Mouse (Mus musculus): ENCODE data around the gene Cntn2. TPM values are rescaled to one million over a fixed set of nuclear protein-coding genes. Genes with fewer than 3 reads are reported as not detected.

The Cntn2 gene
- polyA plus RNA-seq, 1 experiment from 2014 or later, result 0.94 TPM

DNA sequence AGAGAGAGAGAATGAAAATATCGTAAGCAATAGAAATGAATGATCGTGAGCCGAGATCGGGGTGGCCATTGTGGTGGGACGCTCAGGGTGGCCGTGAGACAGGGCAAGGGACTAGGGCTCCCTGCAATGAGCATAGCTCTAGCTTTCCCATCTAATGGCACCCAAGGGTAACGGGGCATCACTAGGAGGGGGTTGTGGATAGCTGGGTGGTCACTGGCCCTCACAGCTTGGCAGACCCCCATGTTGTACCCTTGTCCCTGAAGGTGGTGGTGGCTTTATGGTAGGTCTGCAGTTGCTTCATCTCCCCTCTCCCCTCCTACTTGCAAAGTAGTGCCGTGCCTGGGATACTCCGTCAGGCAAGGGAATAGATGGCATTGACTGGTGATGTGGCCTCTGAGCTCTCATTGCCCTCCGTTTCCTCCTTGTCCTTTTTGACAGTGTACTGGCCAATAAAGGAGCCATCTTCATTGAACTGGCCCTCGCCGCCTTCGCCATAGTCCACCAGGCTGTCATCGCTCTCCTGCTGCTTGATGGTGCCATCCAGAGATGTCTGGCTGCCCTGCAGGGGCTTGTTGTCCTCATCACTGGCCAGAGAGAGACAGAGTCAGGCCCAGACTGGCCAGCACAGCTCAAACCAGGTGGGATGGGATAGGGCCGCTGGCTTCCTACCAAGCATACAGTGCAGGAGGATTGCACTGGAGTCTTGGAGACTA lies 27.2 kb upstream of the Cntn2 start:
- WGBS, result 95% methylated on average over 15 of the region's 15 CpGs
- H3K9me3 ChIP-seq (replicated peaks), result no peaks in the 10 kb centered on the region

DNA sequence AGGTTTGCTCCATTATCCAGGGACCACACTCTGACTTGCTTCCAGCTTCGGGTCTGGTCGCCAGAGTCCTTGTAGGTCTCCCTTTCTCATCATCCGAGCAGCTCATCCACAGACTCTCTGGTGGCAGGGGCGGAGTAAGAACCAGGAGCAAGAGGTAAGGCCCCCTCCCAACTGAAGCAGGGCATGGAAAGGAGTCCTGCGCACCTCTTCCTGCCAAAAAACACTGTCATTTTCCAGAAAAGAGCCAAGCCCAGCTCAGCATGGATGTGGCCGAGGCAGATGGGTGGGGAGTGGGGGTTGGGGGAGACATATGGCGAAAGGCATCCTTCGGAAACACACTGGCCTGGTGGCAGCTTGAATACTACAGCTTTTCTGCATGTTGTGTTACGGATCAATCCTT lies 26.5 kb upstream of the Cntn2 start:
- no peak overlapping the region for H3K4me3 ChIP-seq
- no peak overlapping the region for H3K27ac ChIP-seq
- H3K9me3 ChIP-seq (replicated peaks), result no peaks in the 10 kb centered on the region
- H3K36me3 ChIP-seq, result no peaks in the 10 kb centered on the region
- peaks cover 34% of the 10 kb centered on the region; the same call in 1 of the 2 replicates for H3K27me3 ChIP-seq (ENCODE audit: low read depth, poor library complexity, severe bottlenecking)
- whole genome bisulfite sequencing, result 82% methylated on average over 9 of the region's 9 CpGs
- no peaks in the 10 kb centered on the region for H3K4me1 ChIP-seq
- no peak for DNase-seq (ENCODE audit: low spot score)

More for the DNA sequence above, 27.2 kb upstream of the Cntn2 start:
- no peak overlapping the region for H3K4me3 ChIP-seq
- H3K4me1 ChIP-seq, result no peaks in the 10 kb centered on the region
- DNase-seq (ENCODE audit: low spot score), result no peak
- peaks cover 28% of the 10 kb centered on the region; the same call in 1 of the 2 replicates for H3K27me3 ChIP-seq (ENCODE audit: low read depth, poor library complexity, severe bottlenecking)
- H3K27ac ChIP-seq, result no peak overlapping the region
- no peaks in the 10 kb centered on the region for H3K36me3 ChIP-seq

DNA sequence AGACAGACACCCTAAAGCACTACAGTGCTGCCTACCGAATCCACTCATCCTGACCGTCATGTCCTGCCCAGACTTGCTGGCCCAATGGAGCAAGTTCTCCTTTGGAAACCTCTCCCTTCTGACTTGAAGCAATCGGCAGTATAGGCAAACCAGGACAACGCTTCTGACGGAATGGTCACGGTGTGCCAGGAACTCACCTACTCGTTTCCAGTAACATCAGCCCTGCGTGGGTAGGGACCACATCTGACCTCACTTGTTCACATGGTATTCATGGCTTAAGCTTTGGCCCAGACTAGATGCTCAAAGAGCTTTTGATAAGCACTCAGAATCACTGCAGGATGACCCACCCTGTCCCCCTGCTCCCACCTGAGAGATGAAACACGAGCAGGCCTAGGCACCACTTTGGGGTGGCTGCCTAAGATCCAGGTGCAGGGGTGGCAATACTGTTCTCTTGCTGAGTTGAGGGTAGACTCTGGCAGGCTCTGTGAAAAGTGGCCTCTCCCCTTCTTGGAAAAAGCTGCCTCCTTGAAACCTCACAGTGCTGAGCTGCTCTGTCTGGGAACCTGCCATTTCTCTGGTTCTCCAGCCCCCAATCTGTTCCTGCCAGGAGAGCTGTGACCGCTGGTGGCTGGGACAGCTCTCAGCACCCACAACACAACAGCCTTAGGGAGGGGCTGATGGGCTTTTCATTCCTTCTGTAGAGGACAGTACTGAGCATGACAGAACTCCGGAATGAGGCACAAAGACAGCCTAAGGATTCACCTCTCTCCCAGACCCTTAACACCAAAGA lies 24.5 kb upstream of the Cntn2 start:
- no peak overlapping the region for H3K4me3 ChIP-seq
- WGBS, result 82% methylated on average over 11 of the region's 11 CpGs
- no peaks in the 10 kb centered on the region for H3K9me3 ChIP-seq (replicated peaks)
- H3K36me3 ChIP-seq, result no peaks in the 10 kb centered on the region
- DNase-seq (ENCODE audit: low spot score), result no peak
- no peak overlapping the region for H3K27ac ChIP-seq
- H3K27me3 ChIP-seq (ENCODE audit: low read depth, poor library complexity, severe bottlenecking), result peaks cover 38% of the 10 kb centered on the region; the same call in 1 of the 2 replicates
- peaks cover under 1% of the 10 kb centered on the region; the same call in 1 of the 2 replicates for H3K4me1 ChIP-seq

DNA sequence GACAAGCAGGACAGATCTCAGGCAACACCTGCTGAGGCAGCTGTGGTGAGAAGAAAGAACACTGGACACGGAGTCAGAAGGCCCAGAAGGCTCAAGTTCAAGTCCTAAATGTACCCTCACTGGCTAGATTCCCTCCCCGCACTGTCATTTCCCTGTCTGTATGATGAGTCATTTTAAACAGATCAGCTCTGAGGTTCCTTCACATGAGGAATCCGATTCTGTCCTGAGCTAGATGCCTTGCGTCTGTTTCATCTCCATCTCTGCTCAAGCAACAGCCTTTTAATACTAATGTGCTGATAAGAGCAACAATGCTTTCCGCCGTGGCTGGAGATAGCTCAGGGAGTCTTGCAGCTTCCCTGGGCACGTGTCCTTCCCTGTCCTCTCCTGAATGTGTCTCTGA lies 22.7 kb upstream of the Cntn2 start:
- peaks cover 8% of the 10 kb centered on the region for H3K4me1 ChIP-seq
- DNase-seq (ENCODE audit: low spot score), result no peak
- peaks cover 54% of the 10 kb centered on the region for H3K27me3 ChIP-seq (ENCODE audit: low read depth, poor library complexity, severe bottlenecking)
- H3K9me3 ChIP-seq (replicated peaks), result no peaks in the 10 kb centered on the region
- H3K27ac ChIP-seq, result no peak overlapping the region
- H3K4me3 ChIP-seq, result no peak overlapping the region
- no peaks in the 10 kb centered on the region for H3K36me3 ChIP-seq
- WGBS, result 78% methylated on average over 7 of the region's 7 CpGs

DNA sequence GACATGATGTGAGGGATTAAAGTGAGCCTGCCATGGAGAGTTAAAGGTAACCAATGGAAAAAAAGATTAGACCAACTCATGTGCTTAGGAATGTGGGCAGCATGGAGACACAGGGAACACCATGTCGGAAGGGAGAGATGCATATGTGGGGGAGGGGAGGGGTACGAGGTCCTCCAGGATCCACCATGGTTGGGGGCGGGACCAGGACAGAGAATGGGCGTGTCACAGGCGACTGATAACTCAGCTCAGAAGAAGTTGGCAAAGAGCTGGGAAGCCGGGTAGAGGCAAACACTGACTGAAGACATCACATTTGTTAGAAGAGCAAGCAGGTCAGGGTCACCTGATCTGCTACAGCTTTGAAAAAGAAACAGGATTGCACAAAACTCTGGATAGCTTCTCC lies 21.9 kb upstream of the Cntn2 start:
- Histone ChIP-seq H3K27me3 (ENCODE audit: low read depth, poor library complexity, severe bottlenecking) (peaks cover 62% of the 10 kb centered on the region), H3K27ac (no peak overlapping the region), H3K9me3 (replicated peaks) (no peaks in the 10 kb centered on the region), H3K4me3 (no peak overlapping the region), H3K4me1 (peaks cover 8% of the 10 kb centered on the region), H3K36me3 (no peaks in the 10 kb centered on the region)
- no peak for DNase-seq (ENCODE audit: low spot score)
- 42% methylated on average over 6 of the region's 6 CpGs for WGBS

DNA sequence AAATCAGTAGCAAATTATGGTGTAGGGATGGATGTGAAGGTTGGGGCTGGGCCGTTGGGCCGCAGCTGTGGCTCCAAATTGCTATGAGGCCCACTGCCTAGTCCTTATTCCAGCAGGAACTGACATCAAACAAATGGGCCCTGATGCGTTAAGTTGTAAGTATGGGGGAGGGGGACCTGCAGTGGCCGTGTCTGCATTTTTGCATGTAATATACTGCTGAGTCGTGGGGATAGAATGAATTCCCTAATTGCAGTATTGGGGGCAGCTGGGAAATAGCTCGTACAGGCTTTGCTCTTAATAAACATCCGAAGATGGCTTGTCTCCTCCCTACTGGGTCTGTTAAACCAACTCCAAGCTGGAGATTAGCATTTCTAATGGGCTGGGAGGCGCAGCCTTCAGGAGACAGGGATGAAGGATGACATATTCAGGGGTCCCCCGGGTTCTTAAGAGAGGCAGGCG lies 19.3 kb upstream of the Cntn2 start:
- Histone ChIP-seq H3K9me3 (replicated peaks) (no peaks in the 10 kb centered on the region), H3K27ac (no peak overlapping the region), H3K36me3 (no peaks in the 10 kb centered on the region), H3K4me1 (peaks cover 23% of the 10 kb centered on the region), H3K4me3 (no peak overlapping the region), H3K27me3 (ENCODE audit: low read depth, poor library complexity, severe bottlenecking) (peaks cover 78% of the 10 kb centered on the region)
- no peak for DNase-seq (ENCODE audit: low spot score)
- 15% methylated on average over 10 of the region's 10 CpGs for WGBS

DNA sequence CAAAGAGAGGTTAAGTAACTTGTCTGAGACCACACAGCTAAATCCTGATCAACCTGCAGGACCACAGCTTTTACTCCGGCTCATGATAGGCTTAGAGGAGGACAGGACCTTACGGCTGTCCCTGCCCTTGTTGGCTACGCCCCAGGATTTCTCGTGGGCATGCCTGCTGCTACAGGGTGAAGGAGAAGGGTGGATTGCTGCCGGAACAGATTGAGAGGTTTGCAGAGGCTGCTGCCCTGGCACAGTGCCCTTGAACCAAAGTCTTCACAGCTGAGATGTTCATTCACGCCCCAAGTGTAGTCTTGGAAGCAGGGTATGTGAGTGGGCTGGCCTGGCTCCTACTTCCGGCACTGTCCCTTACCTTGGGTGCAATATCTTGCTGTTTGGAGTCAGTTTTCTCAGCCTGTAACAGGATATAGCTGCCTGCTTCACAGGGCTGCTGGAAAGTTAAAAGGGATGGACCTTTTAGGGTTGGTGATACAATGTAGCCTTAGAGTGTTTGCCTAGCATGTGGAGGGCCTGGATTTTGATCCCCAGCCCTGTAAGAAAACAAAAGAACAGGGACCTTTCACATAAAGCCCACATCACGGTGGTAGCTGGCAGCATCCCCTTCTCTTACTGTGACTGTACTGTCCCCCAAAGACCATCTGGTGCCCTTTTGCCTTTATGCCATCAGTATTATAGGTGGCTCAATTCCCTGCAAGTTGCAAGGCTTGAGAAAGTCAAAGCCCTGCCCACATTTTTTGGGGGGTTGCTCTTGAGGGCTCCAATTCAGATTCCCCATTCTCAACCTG lies 18.0 kb upstream of the Cntn2 start:
- H3K4me1 ChIP-seq, result peaks cover 23% of the 10 kb centered on the region
- H3K4me3 ChIP-seq, result no peak overlapping the region
- no peak overlapping the region for H3K27ac ChIP-seq
- DNase-seq (ENCODE audit: low spot score), result no peak
- H3K27me3 ChIP-seq (ENCODE audit: low read depth, poor library complexity, severe bottlenecking), result peaks cover 75% of the 10 kb centered on the region
- WGBS, result 80% methylated on average over 8 of the region's 8 CpGs
- no peaks in the 10 kb centered on the region for H3K9me3 ChIP-seq (replicated peaks)
- H3K36me3 ChIP-seq, result no peaks in the 10 kb centered on the region

DNA sequence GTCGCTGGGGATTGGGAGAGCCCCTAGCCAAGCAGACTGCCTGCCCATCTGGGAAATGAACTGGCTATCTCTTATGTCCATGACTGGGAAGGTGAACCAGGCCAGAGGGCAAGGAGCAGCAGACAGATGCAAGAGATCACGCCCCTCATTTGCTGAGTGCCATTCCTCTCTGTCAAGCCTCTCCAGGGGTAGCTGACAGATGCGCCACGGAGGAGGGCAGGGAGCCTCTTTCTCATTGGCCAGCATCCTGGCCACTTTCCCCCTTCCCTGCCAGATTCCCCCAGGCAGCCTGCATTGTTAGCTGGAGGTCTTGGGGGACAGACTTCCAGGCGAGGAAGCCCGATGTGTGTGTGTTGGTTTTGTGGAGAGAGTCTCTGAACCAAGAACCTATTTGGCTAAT lies 16.0 kb upstream of the Cntn2 start:
- 7% methylated on average over 6 of the region's 6 CpGs for WGBS
- Histone ChIP-seq H3K27ac (no peak overlapping the region), H3K27me3 (ENCODE audit: low read depth, poor library complexity, severe bottlenecking) (peaks cover 73% of the 10 kb centered on the region)

DNA sequence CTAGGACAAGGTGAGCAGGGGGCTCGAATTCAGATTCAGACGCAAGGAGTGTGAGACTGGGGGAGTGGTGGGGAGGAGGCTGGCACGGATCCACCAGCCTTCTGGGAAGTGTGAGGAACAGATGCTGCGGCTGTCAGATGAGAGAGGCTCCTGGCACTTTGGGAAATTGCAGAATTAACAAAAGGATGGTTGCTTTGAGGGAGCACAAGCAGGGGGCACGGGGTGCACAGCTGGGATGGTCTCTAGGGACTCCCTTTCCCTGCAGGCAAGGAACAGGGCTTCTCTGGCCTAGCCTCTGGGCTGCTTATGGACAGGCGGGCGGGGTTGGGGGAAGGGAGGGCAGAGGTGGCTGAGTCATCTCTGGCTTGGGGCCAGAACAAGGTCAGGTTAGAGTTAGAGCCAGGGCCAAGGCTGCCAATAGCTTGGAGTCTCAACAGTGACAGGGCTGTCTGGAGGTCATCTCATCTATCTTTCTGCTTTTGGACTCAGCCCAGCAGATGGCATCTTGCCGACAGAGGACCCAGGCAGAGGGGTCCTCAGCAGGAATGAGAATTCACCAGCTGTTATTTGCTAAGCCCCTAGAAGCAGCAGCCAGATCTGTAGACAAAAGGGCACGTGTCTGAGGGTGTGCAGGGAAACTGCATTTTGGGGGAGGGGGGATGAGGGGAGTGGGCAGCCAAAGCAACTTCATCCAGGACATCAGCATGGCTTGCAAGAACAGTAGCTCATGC lies 15.0 kb upstream of the Cntn2 start:
- H3K27ac ChIP-seq, result no peak overlapping the region
- peak; percentile 32 for DNase-seq (ENCODE audit: low spot score)

More for the DNA sequence above, 16.0 kb upstream of the Cntn2 start:
- no peaks in the 10 kb centered on the region for H3K9me3 ChIP-seq (replicated peaks)
- H3K36me3 ChIP-seq, result no peaks in the 10 kb centered on the region
- peaks cover 23% of the 10 kb centered on the region for H3K4me1 ChIP-seq
- DNase-seq (ENCODE audit: low spot score), result no peak
- no peak overlapping the region for H3K4me3 ChIP-seq

DNA sequence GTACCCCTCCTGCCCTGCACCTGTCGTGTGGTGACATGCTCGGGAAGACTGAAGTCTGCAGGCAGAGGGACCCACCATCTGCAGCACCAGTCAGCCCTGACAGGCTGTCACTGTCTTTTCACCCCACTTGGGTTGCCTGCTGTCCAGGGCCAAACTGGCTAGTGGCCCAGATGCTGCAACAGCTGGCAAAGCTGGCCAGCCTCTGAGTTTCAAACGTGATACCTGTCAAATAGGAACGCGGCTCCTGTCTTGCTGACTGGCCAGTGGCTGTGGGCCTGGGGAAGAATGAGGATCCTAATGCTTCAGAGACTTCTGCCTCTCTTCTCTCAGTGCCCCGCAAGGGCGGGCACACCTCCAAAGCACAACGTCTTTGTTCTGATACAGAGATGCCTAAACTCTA lies 733 bp upstream of the Cntn2 start:
- H3K36me3 ChIP-seq, result no peaks in the 10 kb centered on the region
- peak; percentile 26 for DNase-seq (ENCODE audit: low spot score)
- no peak overlapping the region for H3K4me3 ChIP-seq
- H3K27ac ChIP-seq, result no peak overlapping the region
- peaks cover 88% of the 10 kb centered on the region for H3K27me3 ChIP-seq (ENCODE audit: low read depth, poor library complexity, severe bottlenecking)
- no peaks in the 10 kb centered on the region for H3K9me3 ChIP-seq (replicated peaks)
- WGBS, result 70% methylated on average over 8 of the region's 8 CpGs
- H3K4me1 ChIP-seq, result peaks cover 33% of the 10 kb centered on the region

More for the DNA sequence above, 15.0 kb upstream of the Cntn2 start:
- H3K27me3 ChIP-seq (ENCODE audit: low read depth, poor library complexity, severe bottlenecking), result peaks cover 71% of the 10 kb centered on the region
- H3K9me3 ChIP-seq (replicated peaks), result no peaks in the 10 kb centered on the region
- no peak overlapping the region for H3K4me3 ChIP-seq
- WGBS, result 29% methylated on average over 9 of the region's 9 CpGs
- peaks cover 23% of the 10 kb centered on the region for H3K4me1 ChIP-seq
- no peaks in the 10 kb centered on the region for H3K36me3 ChIP-seq

DNA sequence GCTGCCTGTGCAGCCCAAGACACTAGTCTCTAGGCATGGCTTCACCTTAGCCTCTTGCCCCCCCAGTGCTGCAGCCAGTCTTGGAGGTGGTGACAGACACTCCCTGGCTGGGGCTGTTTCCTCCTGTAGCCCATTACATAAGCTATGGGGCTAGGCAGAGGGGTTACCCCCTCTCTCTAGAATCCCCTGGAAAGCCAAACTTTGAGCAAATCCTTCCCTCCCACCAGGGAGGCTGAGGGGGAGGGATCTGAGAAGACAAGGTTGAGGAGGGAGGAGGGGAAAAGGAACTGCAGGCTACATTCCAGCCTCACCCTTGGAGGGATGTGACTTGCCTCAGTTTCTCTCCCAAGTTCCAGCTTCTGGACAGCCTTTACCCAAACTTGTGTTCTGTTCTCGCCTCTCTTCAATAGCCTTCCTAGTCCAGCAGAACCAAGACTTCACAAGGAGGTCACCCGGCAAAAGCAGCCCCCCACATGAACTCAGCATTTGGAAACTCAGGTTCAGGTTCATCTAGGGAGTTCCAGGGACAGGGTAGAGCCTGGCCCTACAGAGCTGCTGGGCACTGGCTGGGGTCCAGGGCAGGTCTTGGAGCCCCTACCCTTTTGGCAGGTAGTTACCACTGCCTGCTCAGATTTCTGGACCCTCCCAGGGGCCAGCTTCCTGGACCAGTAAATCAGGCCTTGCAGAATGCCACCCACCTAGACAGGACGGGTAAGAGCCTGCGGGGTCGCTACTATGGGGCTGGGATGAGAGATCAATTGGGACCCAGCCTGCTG lies 1.0 kb downstream of the Cntn2 start:
- DNase-seq (ENCODE audit: low spot score), result peak; percentile 42
- peak overlapping the region; percentile 45 for H3K4me3 ChIP-seq
- peaks cover 93% of the 10 kb centered on the region for H3K27me3 ChIP-seq (ENCODE audit: low read depth, poor library complexity, severe bottlenecking)
- 10% methylated on average over 5 of the region's 5 CpGs for whole genome bisulfite sequencing
- H3K36me3 ChIP-seq, result no peaks in the 10 kb centered on the region
- H3K9me3 ChIP-seq (replicated peaks), result no peaks in the 10 kb centered on the region
- H3K4me1 ChIP-seq, result peaks cover 36% of the 10 kb centered on the region
- H3K27ac ChIP-seq, result no peak overlapping the region

All from limb, embryonic 10.5 days (tissue).